Mouse (Mus musculus): ENCODE measurements around the gene Myadml2.

DNA sequence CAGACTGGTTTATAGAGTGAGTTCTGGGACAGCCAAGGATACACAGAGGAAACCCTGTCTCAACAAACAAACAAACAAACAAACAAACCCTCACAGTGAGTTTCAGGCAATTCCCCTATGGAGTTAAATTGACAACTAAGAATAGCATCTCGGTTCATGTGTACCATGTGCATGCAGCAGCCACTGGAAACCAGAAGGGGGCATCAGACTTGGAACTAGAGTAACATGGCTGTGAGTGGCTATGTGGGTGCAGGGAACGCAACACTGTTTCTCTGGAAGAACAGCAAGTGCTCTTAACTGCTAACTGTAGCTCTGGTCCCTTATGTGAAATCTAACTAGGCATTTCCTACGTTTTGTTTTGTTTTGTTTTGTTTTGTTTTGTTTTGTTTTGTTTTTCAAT lies 3.9 kb upstream of the Myadml2 start:
- TF ChIP-seq POLR2A (IDR thresholded peaks at IDR 0.05; ENCODE audit: low read depth, low read length): no peak
- no peak for TF ChIP-seq CTCF (IDR thresholded peaks at IDR 0.05; ENCODE audit: borderline replicate concordance, insufficient read depth, low read length)
